Mouse (Mus musculus): ENCODE data around the gene Galnt16. TPM values are rescaled to one million over a fixed set of nuclear protein-coding genes. Genes with fewer than 3 reads are reported as not detected.
A peak's percentile ranks its signal among the peaks of the same experiment; 100 is the strongest.

Gene Galnt16
- 10 to 100 TPM; 89.3 to 96.7 TPM for total RNA-seq (2021)
- long read RNA-seq, experiment 1, full-length matches to known transcripts, result 42 of 70 reads
- long read RNA-seq, experiment 1, partial matches to known transcripts, result 9 of 70 reads
- long read RNA-seq, experiment 1, other reads (novel, unspliced or antisense), result 19 of 70 reads
- long read RNA-seq, experiment 2, transcript Galnt16-201 (15 exons, 3,922 nt), result major isoform, 16 of 30 reads
- long read RNA-seq, experiment 2, partial matches to known transcripts, result 7 of 30 reads
- long read RNA-seq, experiment 2, other reads (novel, unspliced or antisense), result 7 of 30 reads

GRCm38 (mm10) chr12:80517977-80518376 lies at the start of gene Galnt16:
Gene Galnt16, plus strand, starts transcription at chr12:80518277.
- DNase-seq (ENCODE audit: low spot score in 2 of 2), result no peak

GRCm38 (mm10) chr12:80470206-80470605 lies 47.9 kb upstream of the Galnt16 start:
- DNase-seq (ENCODE audit: low spot score in 2 of 2), result no peak

- no peak for DNase-seq (ENCODE audit: low spot score in 2 of 2)
Measured at GRCm38 (mm10) chr12:80471926-80472325, 46.2 kb upstream of the Galnt16 start.

GRCm38 (mm10) chr12:80473731-80474130 lies 44.3 kb upstream of the Galnt16 start:
- DNase-seq (ENCODE audit: low spot score in 2 of 2), result no peak

GRCm38 (mm10) chr12:80479986-80480385 lies 38.1 kb upstream of the Galnt16 start:
- DNase-seq (ENCODE audit: low spot score in 2 of 2), result no peak

GRCm38 (mm10) chr12:80483397-80483796 lies 34.7 kb upstream of the Galnt16 start:
- no peak for DNase-seq (ENCODE audit: low spot score in 2 of 2)

- DNase-seq (ENCODE audit: low spot score in 2 of 2), result no peak
Measured at GRCm38 (mm10) chr12:80493311-80493710, 24.8 kb upstream of the Galnt16 start.

- DNase-seq (ENCODE audit: low spot score in 2 of 2), result no peak
Measured at GRCm38 (mm10) chr12:80495691-80496090, 22.4 kb upstream of the Galnt16 start.

- DNase-seq (ENCODE audit: low spot score in 2 of 2), result no peak
Measured at GRCm38 (mm10) chr12:80498356-80498755, 19.7 kb upstream of the Galnt16 start.

GRCm38 (mm10) chr12:80500506-80500905 lies 17.6 kb upstream of the Galnt16 start:
- DNase-seq (ENCODE audit: low spot score in 2 of 2), result no peak

GRCm38 (mm10) chr12:80504718-80505117 lies 13.4 kb upstream of the Galnt16 start:
- DNase-seq (ENCODE audit: low spot score in 2 of 2), result no peak

- no peak for DNase-seq (ENCODE audit: low spot score in 2 of 2)
Measured at GRCm38 (mm10) chr12:80507041-80507745, 10.9 kb upstream of the Galnt16 start.

GRCm38 (mm10) chr12:80518393-80518756 lies 298 bp downstream of the Galnt16 start:
- DNase-seq (ENCODE audit: low spot score in 2 of 2), result peak in 1 of 2 experiments; percentile 36

- peak; percentile 43 to 74 for DNase-seq (ENCODE audit: low spot score in 2 of 2)
Measured at GRCm38 (mm10) chr12:80518757-80519620, 912 bp downstream of the Galnt16 start.

GRCm38 (mm10) chr12:80519621-80520332 lies 1.7 kb downstream of the Galnt16 start:
- peak; percentile 71 to 73 for DNase-seq (ENCODE audit: low spot score in 2 of 2)

- DNase-seq (ENCODE audit: low spot score in 2 of 2), result no peak
Measured at GRCm38 (mm10) chr12:80522006-80522405, 3.9 kb downstream of the Galnt16 start.

GRCm38 (mm10) chr12:80524276-80524921 lies 6.3 kb downstream of the Galnt16 start:
- DNase-seq (ENCODE audit: low spot score in 2 of 2), result no peak

- DNase-seq (ENCODE audit: low spot score in 2 of 2), result no peak
Measured at GRCm38 (mm10) chr12:80525513-80525912, 7.4 kb downstream of the Galnt16 start.

GRCm38 (mm10) chr12:80526511-80526910 lies 8.4 kb downstream of the Galnt16 start:
- no peak for DNase-seq (ENCODE audit: low spot score in 2 of 2)

GRCm38 (mm10) chr12:80527727-80528389 lies 9.8 kb downstream of the Galnt16 start:
- DNase-seq (ENCODE audit: low spot score in 2 of 2), result peak; percentile 39 to 41
